Mouse (Mus musculus) lung, adult 18-20 months (tissue): ENCODE measurements around the gene Fam185a.

Experiments used
- DNase-seq, 2 experiments: peaks; one replicate each; pipeline ENCODE4 v3.0.0; 2022; ENCODE audit warnings: mixed read lengths in 2 of 2

Gene Fam185a

DNA sequence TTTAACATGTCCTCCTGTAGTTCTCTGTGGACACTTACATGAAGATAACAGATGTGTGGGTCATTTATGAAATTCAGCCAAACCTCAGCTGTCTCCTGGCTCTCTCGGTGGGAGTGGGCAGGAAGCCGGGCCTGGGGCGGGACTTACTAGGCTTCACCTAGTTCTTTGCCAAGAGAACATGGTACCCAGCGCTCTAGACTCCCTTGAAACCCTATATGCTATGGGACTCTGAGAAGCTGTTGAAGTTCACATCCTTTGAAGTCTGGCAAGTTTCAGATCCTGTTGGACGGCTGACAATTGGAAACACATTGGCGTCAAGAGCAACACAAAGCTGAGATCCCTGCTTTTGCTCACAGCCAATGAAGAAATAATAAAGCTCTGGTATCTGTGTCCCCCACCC is 71.6 kb downstream of the Fam185a start:
- no peak for DNase-seq

DNA sequence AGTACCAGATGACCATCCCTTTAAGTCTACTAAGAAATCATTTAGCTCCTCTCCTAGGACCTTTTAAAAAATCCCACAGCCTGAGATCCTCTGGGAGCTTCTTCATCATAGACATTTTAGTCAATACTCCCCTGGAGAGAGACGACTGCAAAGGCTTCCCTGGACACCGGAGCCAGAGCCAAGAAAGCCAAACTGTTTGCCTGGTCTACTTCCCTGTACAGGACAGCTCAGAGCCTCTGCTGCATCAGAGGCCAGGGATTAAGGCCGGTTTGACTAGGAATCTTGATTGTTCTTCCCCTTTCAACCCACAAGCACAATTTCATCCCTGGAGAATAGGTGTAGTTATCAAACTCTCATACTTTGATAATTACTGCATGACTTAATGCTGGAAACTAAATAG is 72.1 kb downstream of the Fam185a start:
- DNase-seq, result no peak

GRCm38 (mm10) chr5:21498490-21498889 is 73.7 kb downstream of the Fam185a start:
- no peak for DNase-seq

- no peak for DNase-seq
Measured at GRCm38 (mm10) chr5:21498925-21499324, 74.2 kb downstream of the Fam185a start.

DNA sequence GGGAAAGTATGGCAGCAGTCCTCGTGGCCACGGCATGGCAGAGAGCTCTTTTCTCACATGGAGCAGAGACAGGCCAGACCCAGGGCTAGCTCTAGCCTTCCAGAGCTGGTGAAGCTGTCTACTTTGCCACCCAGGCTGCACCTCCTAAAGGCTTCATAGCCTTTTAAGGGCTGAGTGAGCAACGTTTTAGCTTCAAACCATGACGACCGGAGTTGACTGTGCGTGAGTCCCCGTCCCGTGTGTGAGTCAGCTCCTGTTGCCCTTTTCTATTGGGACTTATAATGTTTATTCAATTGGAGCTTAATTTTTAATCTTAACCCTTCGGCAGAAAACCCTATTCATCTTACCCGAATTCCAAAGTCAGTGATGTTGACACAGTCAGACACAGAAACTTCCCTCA is 75.4 kb downstream of the Fam185a start:
- DNase-seq, result no peak

DNA sequence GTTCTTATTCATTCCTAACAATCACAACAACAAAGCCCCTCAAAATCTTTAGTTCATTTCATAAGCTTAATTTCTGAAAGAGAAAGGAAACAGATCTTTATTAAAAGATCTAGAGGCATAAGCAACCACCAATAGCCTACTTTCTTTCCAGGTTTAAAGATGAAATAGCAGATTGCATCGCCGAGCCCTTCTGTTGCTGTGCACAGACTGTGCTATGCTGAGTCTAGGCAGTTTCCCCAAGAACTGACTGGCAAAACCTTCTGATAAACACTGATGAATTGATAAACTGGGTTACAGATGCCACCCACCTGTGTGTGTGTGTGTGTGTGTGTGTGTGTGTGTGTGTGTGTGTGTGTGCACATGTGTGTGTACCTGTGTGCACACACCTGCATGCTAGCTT is 76.2 kb downstream of the Fam185a start:
- no peak for DNase-seq

DNA sequence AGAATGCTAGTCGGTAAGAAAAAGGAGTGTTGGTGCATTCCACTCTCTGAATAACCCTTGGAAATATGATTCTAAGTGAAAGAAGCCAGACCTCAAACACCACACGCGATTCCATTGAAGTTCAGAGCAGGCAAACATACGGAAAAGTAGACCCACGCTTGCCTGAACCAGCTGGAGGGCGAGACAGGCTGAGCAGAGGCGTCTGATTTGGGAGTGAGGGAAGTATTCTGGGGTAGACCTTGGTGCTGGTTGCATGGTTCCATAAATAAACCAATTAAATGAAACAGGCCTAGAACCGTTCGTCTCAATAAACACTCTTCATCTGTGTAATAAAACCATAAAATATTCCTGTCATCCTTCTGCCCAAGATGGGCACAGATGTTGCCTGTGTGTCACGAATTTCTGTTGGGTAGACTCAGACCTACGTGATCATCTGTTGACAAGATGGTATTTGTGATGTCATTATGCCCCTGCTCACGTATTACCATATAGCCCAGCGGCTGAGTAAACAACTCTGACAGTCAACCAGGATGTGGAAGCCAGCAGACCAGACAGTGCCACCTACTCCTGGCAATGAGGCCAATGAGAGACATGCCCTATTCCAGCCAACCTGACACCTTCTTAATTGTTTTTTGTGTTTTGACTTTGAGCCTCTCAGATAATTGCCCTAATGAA is 78.3 kb downstream of the Fam185a start:
- no peak for DNase-seq

DNA sequence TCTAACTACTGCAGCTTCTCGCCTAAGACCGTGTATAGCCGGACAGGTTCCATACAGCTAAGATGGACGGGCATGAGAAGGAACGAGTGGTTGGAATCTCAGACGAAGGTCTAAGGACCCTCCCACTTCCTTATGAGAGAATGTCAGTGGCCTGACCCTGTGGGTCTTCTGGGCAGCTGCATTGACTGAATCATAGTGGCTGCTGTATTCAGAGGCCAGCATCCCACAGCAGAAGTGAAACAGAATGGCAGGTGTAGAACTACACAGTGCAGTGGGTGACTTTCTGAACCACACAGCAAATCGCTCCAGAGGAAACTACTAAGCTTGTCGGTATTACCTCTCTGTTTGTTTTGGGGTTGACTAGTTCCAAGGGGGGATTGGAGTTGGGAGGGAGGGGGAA is 80.4 kb downstream of the Fam185a start:
- DNase-seq, result no peak

GRCm38 (mm10) chr5:21506887-21507286 is 82.1 kb downstream of the Fam185a start:
- DNase-seq, result no peak

- DNase-seq, result no peak
Measured at GRCm38 (mm10) chr5:21509801-21510200, 85.0 kb downstream of the Fam185a start.

- no peak for DNase-seq
Measured at GRCm38 (mm10) chr5:21513363-21513762, 88.6 kb downstream of the Fam185a start.

- peak in 1 of 2 experiments; percentile 7 for DNase-seq
Measured at GRCm38 (mm10) chr5:21517562-21517961, 92.8 kb downstream of the Fam185a start.

GRCm38 (mm10) chr5:21518207-21518606 is 93.4 kb downstream of the Fam185a start:
- no peak for DNase-seq

DNA sequence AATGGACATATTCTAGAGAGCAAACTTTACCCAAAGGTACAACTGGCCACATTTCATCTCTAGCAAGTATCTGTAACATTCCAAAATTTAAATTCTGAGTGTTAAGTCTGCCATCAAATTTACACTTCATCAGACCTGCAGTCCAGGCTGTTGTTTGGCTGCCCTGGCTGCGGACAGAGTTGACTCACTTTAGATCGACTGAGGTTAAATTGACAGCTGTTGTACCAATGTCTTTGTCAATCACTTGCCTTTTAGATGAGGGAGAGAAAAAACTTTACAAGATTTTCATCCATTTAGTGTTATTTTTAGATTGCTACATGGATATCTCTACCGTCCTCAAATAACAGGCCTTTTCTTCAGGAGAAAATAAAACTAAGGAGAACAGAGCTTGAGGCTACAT is 94.4 kb downstream of the Fam185a start:
- no peak for DNase-seq

DNA sequence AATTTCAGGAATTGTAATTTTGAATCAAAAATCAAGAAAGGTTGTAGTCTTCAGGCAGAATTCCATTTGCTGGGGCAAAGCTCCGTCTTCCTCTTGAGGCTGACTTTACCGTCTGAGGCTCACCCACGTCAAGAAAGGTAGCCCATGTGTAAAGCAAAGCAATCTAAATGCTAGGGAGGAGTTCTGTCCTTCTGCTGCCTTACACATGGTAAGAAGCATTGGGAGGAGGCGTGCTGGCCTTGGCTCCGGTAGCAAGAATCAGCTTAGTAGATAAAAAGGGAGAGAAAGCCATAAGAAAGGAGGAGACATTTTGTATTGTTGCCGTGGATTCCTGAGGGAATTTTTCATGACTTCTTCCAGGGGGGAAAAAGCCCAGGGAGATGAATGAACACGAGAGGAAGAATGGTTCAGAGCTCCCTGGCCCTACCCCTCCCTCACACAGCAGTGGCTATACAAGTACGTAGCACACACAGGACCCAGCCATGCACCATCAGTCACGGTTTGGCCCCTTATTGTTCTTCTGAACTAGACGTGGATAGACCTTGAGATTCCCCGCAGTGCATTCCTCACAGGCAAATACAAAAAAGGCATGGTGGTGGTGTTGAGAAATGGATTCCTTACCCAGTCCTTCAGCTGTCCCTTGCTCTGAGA is 102.2 kb downstream of the Fam185a start:
- no peak for DNase-seq

DNA sequence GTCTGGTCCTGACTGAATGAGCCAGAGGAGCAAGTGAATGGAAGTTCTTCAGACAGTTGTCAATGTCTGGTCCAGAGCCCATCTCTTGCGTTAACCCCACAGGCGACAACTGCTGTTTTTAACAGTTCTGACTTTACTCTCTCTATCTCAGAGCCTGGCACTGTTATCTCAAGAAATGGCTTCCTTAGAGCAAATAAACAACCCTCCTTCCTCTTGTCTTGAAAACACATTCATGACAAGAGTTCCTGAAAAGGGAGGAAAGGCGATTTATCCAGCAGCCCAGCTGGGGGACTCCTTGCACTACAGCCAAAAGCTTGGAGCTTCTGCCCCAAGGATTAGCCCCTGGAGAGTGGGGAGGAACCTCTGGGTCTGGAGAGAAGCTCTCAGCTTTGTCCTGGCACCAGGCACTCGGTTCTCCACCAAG is 102.7 kb downstream of the Fam185a start:
- DNase-seq, result peak; percentile 21 to 42

DNA sequence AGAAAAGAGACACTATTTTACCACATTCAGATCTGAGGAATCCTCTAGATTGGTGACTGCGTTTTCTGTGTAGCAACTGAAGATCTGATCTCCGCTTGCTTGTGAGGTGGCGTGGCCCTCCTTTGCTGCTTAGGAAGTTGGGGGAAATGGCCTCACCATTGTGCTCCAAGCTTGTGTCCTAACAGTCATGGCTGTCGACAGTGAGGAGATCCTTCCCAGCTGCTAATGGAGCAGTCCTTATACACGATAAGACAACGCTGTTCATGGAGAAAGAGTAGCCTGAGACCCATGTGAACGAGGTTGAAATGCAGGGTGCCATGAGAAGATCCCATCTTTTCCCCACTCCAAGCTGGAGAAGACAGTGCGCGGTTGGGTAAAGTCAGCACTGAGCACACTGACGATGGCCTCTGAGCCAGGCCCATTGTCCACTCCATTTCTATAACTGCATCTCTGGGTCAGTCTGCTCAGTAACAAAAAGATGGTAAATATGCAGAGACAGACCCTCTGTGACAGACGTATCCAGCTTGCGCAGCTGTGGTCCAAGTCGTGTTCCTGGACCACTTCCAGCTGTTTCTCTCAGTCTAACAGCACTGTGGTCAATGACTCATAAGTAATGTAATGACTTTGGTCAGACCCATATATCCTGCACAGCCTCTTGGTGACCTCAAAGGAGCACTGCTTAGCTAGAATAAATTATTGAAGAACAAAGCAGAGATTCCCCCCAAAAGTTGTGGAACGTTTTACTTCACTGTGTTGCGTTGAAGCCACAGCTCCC is 103.5 kb downstream of the Fam185a start:
- peak; percentile 17 to 23 for DNase-seq

DNA sequence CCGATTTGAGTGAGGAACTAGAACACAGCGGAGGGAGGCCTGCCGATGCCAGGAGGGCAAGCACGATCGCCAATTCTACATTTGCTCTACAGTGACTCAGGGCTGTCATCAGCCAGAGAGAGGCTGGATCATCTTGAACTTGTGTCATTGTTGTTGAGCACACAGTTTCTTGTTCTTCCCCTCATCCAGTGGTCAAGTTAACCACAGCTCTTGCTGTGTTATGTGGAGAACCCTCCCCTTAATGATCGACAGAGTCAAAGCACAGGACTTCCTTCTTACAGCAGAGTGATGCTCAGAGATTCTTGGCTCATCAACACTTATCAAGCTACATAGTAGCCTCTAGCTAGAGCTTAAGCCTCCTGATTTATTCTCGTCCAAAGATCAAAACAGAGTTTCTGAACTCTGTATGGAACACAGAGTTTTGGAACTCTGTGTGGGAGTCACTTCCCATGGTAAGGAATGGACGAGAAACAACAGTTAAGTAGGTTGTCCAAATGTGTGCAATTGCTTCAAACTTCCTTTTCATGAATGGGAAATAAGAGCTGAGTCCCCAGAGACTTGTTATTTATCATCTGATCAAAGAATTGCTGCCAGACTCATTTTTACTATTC is 104.5 kb downstream of the Fam185a start:
- DNase-seq, result no peak
